10 mouse cellular contexts compared by ENCODE assay signal in genomic region chr7:127613501-127613900, GRCm38 (mm10). TPM values are rescaled to one million over a fixed set of nuclear protein-coding genes. Genes with fewer than 3 reads are reported as not detected.
A peak's percentile ranks its signal among the peaks of the same experiment; 100 is the strongest.
DNase-seq lines count a peak whose midpoint lies in the region; ATAC-seq and TF ChIP-seq lines count a peak whose summit lies in the region.
"Had no signal": no experiment of that assay in that cellular context is flagged by ENCODE, and none has a peak within 500 bp of the region (broad histone marks: within the 10 kb centered on the region; RNA-seq: fewer than 3 reads in every experiment).

No protein-coding gene starts in this region.

- TF ChIP-seq CTCF in stomach, postnatal 0 days (IDR thresholded peaks at IDR 0.05; ENCODE audit: low read depth), result no peak

- H3K27me3 ChIP-seq in lung, embryonic 16.5 days (ENCODE audit: control insufficient read depth, insufficient read depth, low read depth, low read length), result no peaks in the 10 kb centered on the region
- no peaks in the 10 kb centered on the region for H3K27me3 ChIP-seq in hindbrain, embryonic 12.5 days
- no peaks in the 10 kb centered on the region for H3K27me3 ChIP-seq in limb, embryonic 13.5 days
- H3K27me3 ChIP-seq in stomach, postnatal 0 days (ENCODE audit: control insufficient read depth, insufficient read depth, low read length), result no peaks in the 10 kb centered on the region

- no peak overlapping the region for H3K27ac ChIP-seq in lung, embryonic 16.5 days (ENCODE audit: low read length)
- no peak overlapping the region for H3K27ac ChIP-seq in hindbrain, embryonic 12.5 days
- no peak overlapping the region for H3K27ac ChIP-seq in limb, embryonic 13.5 days
- no peak overlapping the region for H3K27ac ChIP-seq in stomach, postnatal 0 days (replicated peaks)

- WGBS in lung, embryonic 16.5 days, result 74% methylated on average over 8 of the region's 8 CpGs
- WGBS in hindbrain, embryonic 12.5 days, result 79% methylated on average over 8 of the region's 8 CpGs
- whole genome bisulfite sequencing in limb, embryonic 13.5 days, result 85% methylated on average over 8 of the region's 8 CpGs
- WGBS in stomach, postnatal 0 days, result 83% methylated on average over 8 of the region's 8 CpGs

- H3K4me3 ChIP-seq in lung, embryonic 16.5 days (ENCODE audit: low read length), result no peak overlapping the region
- H3K4me3 ChIP-seq in hindbrain, embryonic 12.5 days, result peak overlapping the region; percentile 100
- H3K4me3 ChIP-seq in limb, embryonic 13.5 days, result peak overlapping the region; percentile 100
- H3K4me3 ChIP-seq in stomach, postnatal 0 days (ENCODE audit: low read depth, low read length), result no peak overlapping the region

- H3K9ac ChIP-seq in lung, embryonic 16.5 days (ENCODE audit: low read length), result peak overlapping the region; percentile 99
- peak overlapping the region; percentile 98 for H3K9ac ChIP-seq in hindbrain, embryonic 12.5 days
- peak overlapping the region; percentile 96 for H3K9ac ChIP-seq in limb, embryonic 13.5 days
- H3K9ac ChIP-seq in stomach, postnatal 0 days (ENCODE audit: low read length), result peak overlapping the region; percentile 95; the same call in 1 of the 2 replicates

- peaks cover 15% of the 10 kb centered on the region for H3K4me1 ChIP-seq in lung, embryonic 16.5 days (replicated peaks; ENCODE audit: control insufficient read depth, insufficient read depth, low read length)
- H3K4me1 ChIP-seq in hindbrain, embryonic 12.5 days, result peaks cover 26% of the 10 kb centered on the region
- H3K4me1 ChIP-seq in limb, embryonic 13.5 days, result peaks cover 17% of the 10 kb centered on the region
- H3K4me1 ChIP-seq in stomach, postnatal 0 days (replicated peaks; ENCODE audit: control insufficient read depth, insufficient read depth), result no peaks in the 10 kb centered on the region

- H3K9me3 ChIP-seq in lung, embryonic 16.5 days (ENCODE audit: control insufficient read depth, low read length), result peaks cover 10% of the 10 kb centered on the region
- H3K9me3 ChIP-seq in hindbrain, embryonic 12.5 days (replicated peaks), result no peaks in the 10 kb centered on the region
- no peaks in the 10 kb centered on the region for H3K9me3 ChIP-seq in limb, embryonic 13.5 days
- no peaks in the 10 kb centered on the region for H3K9me3 ChIP-seq in stomach, postnatal 0 days (ENCODE audit: control insufficient read depth, low read length)

- no peak for ATAC-seq in lung, embryonic 16.5 days (ENCODE audit: low read depth)
- ATAC-seq in hindbrain, embryonic 12.5 days (ENCODE audit: low FRiP score), result no peak
- no peak for ATAC-seq in limb, embryonic 13.5 days (ENCODE audit: low FRiP score, low read depth)
- ATAC-seq in stomach, postnatal 0 days (ENCODE audit: low FRiP score, low TSS enrichment), result no peak

- H3K4me2 ChIP-seq in lung, embryonic 16.5 days (ENCODE audit: low read depth, low read length), result peak overlapping the region; percentile 89
- peak overlapping the region; percentile 82 for H3K4me2 ChIP-seq in hindbrain, embryonic 12.5 days (replicated peaks)
- H3K4me2 ChIP-seq in limb, embryonic 13.5 days (replicated peaks), result peak overlapping the region; percentile 87
- H3K4me2 ChIP-seq in stomach, postnatal 0 days (replicated peaks; ENCODE audit: low read depth), result no peak overlapping the region

- no peak for DNase-seq in lung, postnatal 10 days
- no peak for DNase-seq in stomach, postnatal 0 days (ENCODE audit: low spot score)
- DNase-seq in spleen, postnatal 10 days (ENCODE audit: low spot score in 2 of 2), result no peak
- no peak for DNase-seq in frontal cortex, postnatal 25 days (ENCODE audit: low spot score in 2 of 2)
- DNase-seq in urinary bladder, postnatal 25 days (ENCODE audit: low spot score), result no peak
- DNase-seq: spleen, adult 18-20 months had no signal

- no peak for TF ChIP-seq EP300 in stomach, postnatal 0 days (optimal IDR thresholded peaks at IDR 0.05)

- peaks cover 35% of the 10 kb centered on the region for H3K36me3 ChIP-seq in lung, embryonic 16.5 days (ENCODE audit: control insufficient read depth, insufficient read depth, low read length)
- peaks cover 44% of the 10 kb centered on the region for H3K36me3 ChIP-seq in hindbrain, embryonic 12.5 days
- peaks cover 48% of the 10 kb centered on the region for H3K36me3 ChIP-seq in limb, embryonic 13.5 days
- H3K36me3 ChIP-seq in stomach, postnatal 0 days (ENCODE audit: control insufficient read depth, insufficient read depth, low read length), result peaks cover 18% of the 10 kb centered on the region

RNA-seq across cellular contexts. Expression of gene Zfp629, which starts 2.1 kb away (rescaled TPM):
- polyA plus RNA-seq in lung, embryonic 16.5 days (2015; fragmentation: Nextera tagmentation; extraction: Ambion mirVana), result 12.5 and 12.6 TPM in 2 replicates
- polyA plus RNA-seq in hindbrain, embryonic 12.5 days (2016; fragmentation: Nextera tagmentation; extraction: Ambion mirVana), result 35.8 and 37.2 TPM in 2 replicates
- polyA plus RNA-seq in limb, embryonic 13.5 days (2015; fragmentation: Nextera tagmentation; extraction: Ambion mirVana), result 16.2 and 19.2 TPM in 2 replicates
- 3.6 and 3.7 TPM in 2 replicates for polyA plus RNA-seq in stomach, postnatal 0 days (2015; fragmentation: Nextera tagmentation; extraction: Ambion mirVana)

RNA-seq across cellular contexts. Expression of gene Rnf40, which starts 24.9 kb away (rescaled TPM):
- polyA plus RNA-seq in lung, embryonic 16.5 days (2015; fragmentation: Nextera tagmentation; extraction: Ambion mirVana), result 47.6 and 51.1 TPM in 2 replicates
- polyA plus RNA-seq in hindbrain, embryonic 12.5 days (2016; fragmentation: Nextera tagmentation; extraction: Ambion mirVana), result 67.3 and 75.4 TPM in 2 replicates
- polyA plus RNA-seq in limb, embryonic 13.5 days (2015; fragmentation: Nextera tagmentation; extraction: Ambion mirVana), result 51.6 and 54.9 TPM in 2 replicates
- polyA plus RNA-seq in stomach, postnatal 0 days (2015; fragmentation: Nextera tagmentation; extraction: Ambion mirVana), result 17.1 and 18.7 TPM in 2 replicates

RNA-seq across cellular contexts. Expression of gene Ccdc189, which starts 25.1 kb away (rescaled TPM):
- 23.6 and 23.7 TPM in 2 replicates for polyA plus RNA-seq in lung, embryonic 16.5 days (2015; fragmentation: Nextera tagmentation; extraction: Ambion mirVana)
- 13.0 and 17.0 TPM in 2 replicates for polyA plus RNA-seq in hindbrain, embryonic 12.5 days (2016; fragmentation: Nextera tagmentation; extraction: Ambion mirVana)
- 9.2 and 9.6 TPM in 2 replicates for polyA plus RNA-seq in limb, embryonic 13.5 days (2015; fragmentation: Nextera tagmentation; extraction: Ambion mirVana)
- polyA plus RNA-seq in stomach, postnatal 0 days (2015; fragmentation: Nextera tagmentation; extraction: Ambion mirVana), result 3.5 and 3.6 TPM in 2 replicates

RNA-seq across cellular contexts. Expression of gene Phkg2, which starts 40.4 kb away (rescaled TPM):
- 36.9 and 40.0 TPM in 2 replicates for polyA plus RNA-seq in lung, embryonic 16.5 days (2015; fragmentation: Nextera tagmentation; extraction: Ambion mirVana)
- polyA plus RNA-seq in hindbrain, embryonic 12.5 days (2016; fragmentation: Nextera tagmentation; extraction: Ambion mirVana), result 49.1 and 50.8 TPM in 2 replicates
- polyA plus RNA-seq in limb, embryonic 13.5 days (2015; fragmentation: Nextera tagmentation; extraction: Ambion mirVana), result 39.0 and 42.2 TPM in 2 replicates
- 22.6 and 24.3 TPM in 2 replicates for polyA plus RNA-seq in stomach, postnatal 0 days (2015; fragmentation: Nextera tagmentation; extraction: Ambion mirVana)

RNA-seq across cellular contexts. Expression of gene Tmem265, which starts 52.3 kb away (rescaled TPM):
- 8.4 and 8.7 TPM in 2 replicates for polyA plus RNA-seq in lung, embryonic 16.5 days (2015; fragmentation: Nextera tagmentation; extraction: Ambion mirVana)
- 5.4 and 6.3 TPM in 2 replicates for polyA plus RNA-seq in hindbrain, embryonic 12.5 days (2016; fragmentation: Nextera tagmentation; extraction: Ambion mirVana)
- 6.4 and 8.8 TPM in 2 replicates for polyA plus RNA-seq in limb, embryonic 13.5 days (2015; fragmentation: Nextera tagmentation; extraction: Ambion mirVana)
- 22.7 and 24.3 TPM in 2 replicates for polyA plus RNA-seq in stomach, postnatal 0 days (2015; fragmentation: Nextera tagmentation; extraction: Ambion mirVana)
- polyA plus RNA-seq: frontal cortex, adult 2 months had no signal

Comparison
In these comparisons a context has a peak if more than half of its experiments do, and no peak if none do; other contexts are left out.
1. H3K4me3 ChIP-seq: peak in hindbrain, embryonic 12.5 days (single experiment) and limb, embryonic 13.5 days (single experiment); none in lung, embryonic 16.5 days (single experiment) and stomach, postnatal 0 days (single experiment).
2. Peak in every context shown above with its lines, with median percentiles within 50 percentile points of each other: H3K9ac ChIP-seq.